Mouse (Mus musculus) liver, embryonic 11.5 days (tissue): ENCODE data around the gene Them5. TPM values are rescaled to one million over a fixed set of nuclear protein-coding genes. Genes with fewer than 3 reads are reported as not detected.
A peak's percentile ranks its signal among the peaks of the same experiment; 100 is the strongest.

Experiments used
- ATAC-seq: fragments of 200-750 bp; cut with Nextera tagmentation; replicated peaks from 2 replicates; pipeline ENCODE4 v1.8.0; 2017; ENCODE audit warnings: moderate number of reproducible peaks, mild to moderate bottlenecking, moderate TSS enrichment, moderate library complexity; ENCODE audit not compliant: low FRiP score
- DNase-seq: peaks from one replicate; pipeline ENCODE4 v3.0.0-alpha.2; 2017; ENCODE audit warnings: low spot score
- H3K27ac ChIP-seq: fragments of 300-500 bp; sonication (generic); 2 replicates; pipeline ENCODE4 v1.5.1; 2014; ENCODE audit warnings: mild to moderate bottlenecking, low read depth, low read length, control low read depth
- H3K27me3 ChIP-seq: fragments of 300-500 bp; sonication (generic); replicated peaks from 2 replicates; pipeline ENCODE4 v1.6.1; 2014; ENCODE audit warnings: low read length, mixed read lengths; ENCODE audit not compliant: control insufficient read depth, insufficient read depth
- H3K36me3 ChIP-seq: fragments of 300-500 bp; sonication (generic); 2 replicates; pipeline ENCODE4 v1.6.1; 2014; ENCODE audit warnings: mild to moderate bottlenecking, low read length, moderate library complexity, mixed read lengths; ENCODE audit not compliant: control insufficient read depth, insufficient read depth
- H3K4me1 ChIP-seq: fragments of 300-500 bp; sonication (generic); replicated peaks from 2 replicates; pipeline ENCODE4 v1.6.1; 2014; ENCODE audit warnings: low read length, mixed read lengths; ENCODE audit not compliant: control insufficient read depth, insufficient read depth
- H3K4me2 ChIP-seq: fragments of 300-500 bp; sonication (generic); 2 replicates; pipeline ENCODE4 v1.6.1; 2014; ENCODE audit warnings: mild to moderate bottlenecking, control low read depth, moderate library complexity
- H3K4me3 ChIP-seq: fragments of 300-500 bp; sonication (generic); 2 replicates; pipeline ENCODE4 v1.5.1; 2014; ENCODE audit warnings: low read depth, low read length, control low read depth
- H3K9ac ChIP-seq: fragments of 300-500 bp; sonication (generic); 2 replicates; pipeline ENCODE4 v1.6.1; 2014; ENCODE audit warnings: low read depth, low read length, control low read depth
- H3K9me3 ChIP-seq: fragments of 300-500 bp; sonication (generic); 2 replicates; pipeline ENCODE4 v1.6.1; 2016; ENCODE audit warnings: low read length, inconsistent platforms, mixed read lengths; ENCODE audit not compliant: control insufficient read depth
- WGBS: fragments of 180-500 bp; shearing (Covaris S2); extraction: QIAGEN DNeasy Blood & Tissue Kit; methylation state at CpG from one replicate; pipeline ENCODE4 v1.1.7; 2014; 5-methylcytosine and 5-hydroxymethylcytosine counted together
- polyA plus RNA-seq: library from polyadenylated mRNA; unstranded; fragments of >200 nt; fragmentation: Nextera tagmentation; extraction: Ambion mirVana; gene quantifications from 2 replicates; pipeline ENCODE4 v1.2.1, GENCODE M21; 2014

Them5 gene
- polyA plus RNA-seq, 1 experiment from 2014 or later: not detected

GRCm38 (mm10) chr3:94338522-94338921 is 3.4 kb upstream of the Them5 start:
- Histone ChIP-seq H3K4me2 (no peak overlapping the region), H3K9me3 (no peaks in the 10 kb centered on the region), H3K27ac (no peak overlapping the region), H3K27me3 (no peaks in the 10 kb centered on the region), H3K9ac (no peak overlapping the region), H3K4me3 (no peak overlapping the region), H3K36me3 (no peaks in the 10 kb centered on the region), H3K4me1 (no peaks in the 10 kb centered on the region)
- ATAC-seq (no peak), DNase-seq (no peak)
- WGBS: 67% methylated on average over 3 of the region's 3 CpGs

- no peak overlapping the region for H3K4me2 ChIP-seq
- H3K27ac ChIP-seq: no peak overlapping the region
- 47% methylated on average over 1 of the region's 1 CpGs for WGBS
- H3K36me3 ChIP-seq: no peaks in the 10 kb centered on the region
- H3K9ac ChIP-seq: no peak overlapping the region
- H3K4me1 ChIP-seq: no peaks in the 10 kb centered on the region
- H3K27me3 ChIP-seq: no peaks in the 10 kb centered on the region
- no peak for ATAC-seq
- no peaks in the 10 kb centered on the region for H3K9me3 ChIP-seq
- no peak for DNase-seq
- H3K4me3 ChIP-seq: no peak overlapping the region
Measured at GRCm38 (mm10) chr3:94342552-94342951, 653 bp downstream of the Them5 start.

GRCm38 (mm10) chr3:94344182-94344581 is 2.3 kb downstream of the Them5 start:
- Histone ChIP-seq H3K27me3 (no peaks in the 10 kb centered on the region), H3K4me3 (no peak overlapping the region), H3K36me3 (no peaks in the 10 kb centered on the region), H3K4me1 (no peaks in the 10 kb centered on the region), H3K27ac (no peak overlapping the region), H3K4me2 (no peak overlapping the region), H3K9ac (no peak overlapping the region), H3K9me3 (no peaks in the 10 kb centered on the region)
- WGBS: 81% methylated on average over 2 of the region's 2 CpGs
- ATAC-seq (no peak), DNase-seq (no peak)

DNA sequence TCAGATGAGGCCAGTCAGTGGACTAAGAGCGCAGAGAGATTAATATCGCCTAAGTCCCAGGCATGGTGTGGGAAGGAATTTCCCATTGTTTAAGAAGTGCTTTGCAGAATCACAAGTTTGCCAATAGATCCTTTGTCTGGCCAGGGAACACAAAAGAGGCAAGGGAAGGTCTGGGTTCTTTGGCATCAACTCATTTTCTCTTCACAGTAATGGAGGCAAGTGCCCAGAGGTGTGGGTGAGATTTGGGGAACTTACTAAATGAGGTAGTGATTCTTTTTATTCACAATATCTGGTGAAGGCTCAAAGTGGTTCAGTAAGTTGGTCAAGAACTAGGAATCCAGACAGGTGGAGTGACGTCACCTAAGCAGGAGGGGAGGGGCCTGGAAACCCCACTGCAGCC is 3.0 kb downstream of the Them5 start:
- 76% methylated on average over 3 of the region's 3 CpGs for whole genome bisulfite sequencing
- Histone ChIP-seq H3K4me2 (no peak overlapping the region), H3K27me3 (no peaks in the 10 kb centered on the region), H3K9ac (no peak overlapping the region), H3K4me1 (no peaks in the 10 kb centered on the region), H3K4me3 (no peak overlapping the region), H3K36me3 (no peaks in the 10 kb centered on the region), H3K9me3 (no peaks in the 10 kb centered on the region), H3K27ac (no peak overlapping the region)
- DNase-seq: no peak
- no peak for ATAC-seq

DNA sequence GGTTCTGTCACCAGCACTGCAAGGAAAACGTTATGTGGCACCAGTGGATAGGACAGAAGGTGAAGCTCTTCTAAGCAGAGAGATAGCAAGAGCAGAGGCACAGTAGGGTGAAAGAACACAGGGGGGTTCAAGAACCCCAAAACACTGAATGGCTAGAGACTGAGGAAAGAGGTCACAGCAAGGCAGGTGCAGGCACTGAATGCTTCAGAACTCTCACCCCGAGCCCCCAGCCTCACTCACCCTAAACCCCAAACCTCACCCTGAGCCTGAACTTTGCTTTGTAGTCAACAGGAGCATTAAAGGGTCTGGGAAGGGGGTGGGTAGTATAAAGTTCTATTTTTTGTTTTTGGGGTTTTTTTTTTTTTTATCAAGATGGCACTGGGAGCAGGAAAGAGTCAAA is 6.2 kb downstream of the Them5 start:
- no peak for ATAC-seq
- WGBS: 68% methylated on average over 2 of the region's 2 CpGs
- no peak overlapping the region for H3K4me2 ChIP-seq
- no peak for DNase-seq
- no peaks in the 10 kb centered on the region for H3K4me1 ChIP-seq
- H3K27ac ChIP-seq: no peak overlapping the region
- no peak overlapping the region for H3K9ac ChIP-seq
- no peaks in the 10 kb centered on the region for H3K36me3 ChIP-seq
- H3K4me3 ChIP-seq: no peak overlapping the region
- no peaks in the 10 kb centered on the region for H3K27me3 ChIP-seq
- no peaks in the 10 kb centered on the region for H3K9me3 ChIP-seq

- no peak for ATAC-seq
- peaks cover 42% of the 10 kb centered on the region for H3K27me3 ChIP-seq
- no peak overlapping the region for H3K27ac ChIP-seq
- H3K9ac ChIP-seq: no peak overlapping the region
- no peak for DNase-seq
- no peaks in the 10 kb centered on the region for H3K9me3 ChIP-seq
- H3K4me3 ChIP-seq: no peak overlapping the region
- H3K4me2 ChIP-seq: no peak overlapping the region
- WGBS: 3% methylated on average over 1 of the region's 1 CpGs
- no peaks in the 10 kb centered on the region for H3K4me1 ChIP-seq
- no peaks in the 10 kb centered on the region for H3K36me3 ChIP-seq
Measured at GRCm38 (mm10) chr3:94360812-94361211, 18.9 kb downstream of the Them5 start.

- WGBS: 62% methylated on average over 7 of the region's 7 CpGs
- Histone ChIP-seq H3K27me3 (peaks cover 49% of the 10 kb centered on the region), H3K27ac (no peak within 1 kb of the TSS), H3K9me3 (no peaks in the 10 kb centered on the region), H3K9ac (peak within 1 kb of the TSS; percentile 41; the same call in 1 of the 2 replicates), H3K36me3 (no peaks in the 10 kb centered on the region), H3K4me2 (peak within 1 kb of the TSS; percentile 76), H3K4me1 (no peaks in the 10 kb centered on the region), H3K4me3 (peak within 1 kb of the TSS; percentile 52)
- no peak for ATAC-seq
- no peak for DNase-seq
Measured at GRCm38 (mm10) chr3:94362138-94362537, 20.2 kb downstream of the Them5 start, which contains the start of gene C2cd4d. C2cd4d (plus strand) TSS chr3:94362438.

DNA sequence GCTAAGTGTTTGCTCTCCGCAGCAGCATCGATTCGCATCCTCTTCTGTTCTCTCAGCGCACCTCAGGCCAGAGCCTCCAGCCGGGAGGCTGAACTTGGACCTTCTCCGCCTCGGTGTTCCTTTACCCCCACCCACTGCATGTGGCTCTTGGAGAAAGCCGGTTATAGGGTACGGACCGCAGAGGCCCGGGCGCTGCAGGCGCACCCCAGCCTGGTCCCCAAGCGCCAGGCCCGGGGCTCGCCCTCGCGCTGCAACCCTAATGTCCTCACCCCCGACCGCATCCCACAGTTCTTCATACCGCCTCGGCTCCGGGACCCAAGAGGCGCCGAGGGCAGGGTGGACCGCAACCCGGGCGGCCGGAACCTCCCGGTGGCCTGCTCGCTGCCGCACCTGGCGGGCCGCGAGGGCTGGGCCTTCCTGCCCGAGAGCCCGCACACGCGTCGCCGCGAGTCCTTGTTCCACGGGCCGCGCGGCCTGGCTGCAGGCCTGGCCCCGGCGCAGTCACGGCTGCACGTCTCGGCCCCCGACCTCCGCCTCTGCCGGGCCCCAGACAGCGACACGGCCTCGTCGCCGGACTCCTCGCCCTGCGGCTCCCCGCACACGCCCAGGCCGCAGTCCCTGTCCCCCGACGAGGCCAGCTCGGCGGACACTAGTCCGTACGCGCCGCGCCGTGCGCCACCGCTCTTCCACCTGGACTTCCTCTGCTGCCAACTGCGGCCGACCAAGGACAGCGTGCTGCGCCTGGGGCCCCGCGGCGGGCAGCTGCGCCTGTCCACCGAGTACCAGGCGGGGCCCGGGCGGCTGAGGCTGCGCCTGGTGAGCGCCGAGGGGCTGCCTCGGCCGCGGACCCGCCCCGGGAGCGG is 21.6 kb downstream of the Them5 start:
- peak; percentile 42 for DNase-seq
- H3K36me3 ChIP-seq: no peaks in the 10 kb centered on the region
- WGBS: 5% methylated on average over 97 of the region's 97 CpGs
- ATAC-seq: peak; percentile 18; the same call in 1 of the 2 replicates
- peak overlapping the region; percentile 52 for H3K4me3 ChIP-seq
- peaks cover 49% of the 10 kb centered on the region for H3K27me3 ChIP-seq
- H3K27ac ChIP-seq: no peak overlapping the region
- peak overlapping the region; percentile 41 for H3K9ac ChIP-seq
- no peaks in the 10 kb centered on the region for H3K4me1 ChIP-seq
- peak overlapping the region; percentile 76 for H3K4me2 ChIP-seq
- no peaks in the 10 kb centered on the region for H3K9me3 ChIP-seq

- no peaks in the 10 kb centered on the region for H3K4me1 ChIP-seq
- 5% methylated on average over 22 of the region's 23 CpGs for WGBS
- H3K27me3 ChIP-seq: peaks cover 49% of the 10 kb centered on the region
- ATAC-seq (peak; percentile 8; the same call in 1 of the 2 replicates), DNase-seq (no peak)
- H3K9me3 ChIP-seq: no peaks in the 10 kb centered on the region
- peak overlapping the region; percentile 3 for H3K9ac ChIP-seq
- no peaks in the 10 kb centered on the region for H3K36me3 ChIP-seq
- H3K27ac ChIP-seq: no peak overlapping the region
- H3K4me3 ChIP-seq: peak overlapping the region; percentile 52
- peak overlapping the region; percentile 76 for H3K4me2 ChIP-seq
Measured at GRCm38 (mm10) chr3:94364154-94364526, 22.2 kb downstream of the Them5 start.
